In the genomic region with DNA sequence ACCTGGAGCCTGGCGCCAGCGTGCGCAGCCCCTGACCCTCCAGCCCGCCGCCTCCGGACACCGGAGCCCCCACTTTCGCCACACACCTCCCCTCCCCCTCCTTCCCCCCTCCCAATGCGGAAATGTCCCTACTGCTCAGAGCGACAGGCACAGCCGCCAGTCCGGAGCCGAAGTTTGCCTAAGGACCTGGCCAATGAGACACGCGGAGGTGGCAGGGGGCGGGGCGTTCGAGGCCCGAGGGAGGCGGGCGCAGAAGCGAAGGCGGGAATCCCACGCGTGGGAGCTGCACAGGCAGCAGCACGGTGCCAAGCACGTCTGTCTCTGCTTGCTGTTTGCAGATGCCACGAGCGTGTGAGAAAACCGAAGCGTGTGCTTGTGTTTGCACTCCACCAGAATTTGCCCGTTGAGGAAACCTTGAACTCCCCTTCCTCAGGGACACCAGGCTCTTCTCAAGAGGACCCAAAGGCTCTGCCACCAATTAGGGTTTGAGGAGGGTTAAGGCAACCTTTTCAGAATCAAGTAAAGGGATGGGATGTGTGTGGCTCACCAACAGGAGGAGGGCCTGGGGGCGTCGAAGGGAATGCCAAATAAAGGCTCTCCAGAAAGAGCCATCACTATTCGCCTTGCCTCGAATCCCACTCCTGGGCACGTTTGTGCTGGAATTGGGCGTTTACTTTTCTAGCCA, we compare ENCODE assay signal across 8 mouse cellular contexts. TPM values are rescaled to one million over a fixed set of nuclear protein-coding genes. Genes with fewer than 3 reads are reported as not detected.
DNase-seq lines count a peak whose midpoint lies in the region; ATAC-seq and TF ChIP-seq lines count a peak whose summit lies in the region.

Ugp2 (minus strand) TSS at position 80 of the 685 bp plus-strand sequence.

- DNase-seq in CH12.LX (ENCODE audit: extremely low read depth), result peak; percentile 98
- peak; percentile 73 for DNase-seq in c-Kit-negative CD71-positive TER-119-positive erythroid progenitor cells, embryonic 14.5 days (ENCODE audit: low read depth, low spot score)
- DNase-seq in heart, postnatal 0 days (ENCODE audit: low spot score), result peak; percentile 93
- peak; percentile 99 for DNase-seq in kidney, postnatal 4 days
- DNase-seq in testis, postnatal 14 days (ENCODE audit: low spot score), result peak; percentile 98

- H3K4me1 ChIP-seq in CH12.LX (ENCODE audit: control insufficient read depth in 1 of 2, insufficient read depth in 2 of 2), result peaks cover 0 to 17% of the 10 kb centered on the region in 2 experiments; a peak in 2 of 4 replicates
- H3K4me1 ChIP-seq in forebrain, embryonic 12.5 days, result peaks cover 19% of the 10 kb centered on the region
- peaks cover 17% of the 10 kb centered on the region for H3K4me1 ChIP-seq in heart, postnatal 0 days (ENCODE audit: control insufficient read depth, insufficient read depth)
- peaks cover 7% of the 10 kb centered on the region for H3K4me1 ChIP-seq in liver, embryonic 16.5 days (ENCODE audit: control insufficient read depth, low read depth, low read length)
- H3K4me1 ChIP-seq in neural tube, embryonic 15.5 days, result peaks cover 26% of the 10 kb centered on the region

- H3K27me3 ChIP-seq in CH12.LX (replicated peaks), result no peaks in the 10 kb centered on the region
- H3K27me3 ChIP-seq in forebrain, embryonic 12.5 days, result no peaks in the 10 kb centered on the region
- no peaks in the 10 kb centered on the region for H3K27me3 ChIP-seq in heart, postnatal 0 days (ENCODE audit: control insufficient read depth, insufficient read depth, low read length)
- H3K27me3 ChIP-seq in liver, embryonic 16.5 days (ENCODE audit: control insufficient read depth, insufficient read depth, low read depth, low read length), result no peaks in the 10 kb centered on the region; the same call in 1 of the 2 replicates
- no peaks in the 10 kb centered on the region for H3K27me3 ChIP-seq in neural tube, embryonic 15.5 days (replicated peaks)

- TF ChIP-seq POLR2A in CH12.LX (IDR thresholded peaks at IDR 0.05; ENCODE audit: low read depth, low read length), result peak; percentile 79

- peak within 1 kb of the TSS; percentile 68 for H3K27ac ChIP-seq in CH12.LX (ENCODE audit: insufficient read depth, low read depth)
- H3K27ac ChIP-seq in forebrain, embryonic 12.5 days, result peak within 1 kb of the TSS; percentile 84
- peak within 1 kb of the TSS; percentile 96 for H3K27ac ChIP-seq in heart, postnatal 0 days (ENCODE audit: low read depth)
- peak within 1 kb of the TSS; percentile 89 for H3K27ac ChIP-seq in liver, embryonic 16.5 days (ENCODE audit: low read length)
- peak within 1 kb of the TSS; percentile 88 for H3K27ac ChIP-seq in neural tube, embryonic 15.5 days (replicated peaks)

- dilution Hi-C loops in CH12.LX (cut with MboI; ENCODE audit: extremely low pct_ligation_motif_present, extremely low pct_unique_long_range_greater_than_20kb, low sequenced_read_pairs), result no loop called here

- peak within 1 kb of the TSS; percentile 98 for H3K4me2 ChIP-seq in CH12.LX (ENCODE audit: insufficient read depth, low read depth, poor library complexity, severe bottlenecking)
- H3K4me2 ChIP-seq in forebrain, embryonic 12.5 days, result peak within 1 kb of the TSS; percentile 55
- H3K4me2 ChIP-seq in heart, postnatal 0 days (ENCODE audit: low read depth, low read length), result peak within 1 kb of the TSS; percentile 67
- peak within 1 kb of the TSS; percentile 91 for H3K4me2 ChIP-seq in liver, embryonic 16.5 days (ENCODE audit: low read depth, low read length)
- H3K4me2 ChIP-seq in neural tube, embryonic 15.5 days, result peak within 1 kb of the TSS; percentile 78

- no peak for TF ChIP-seq RAD21 in CH12.LX (IDR thresholded peaks at IDR 0.05; ENCODE audit: low read depth, low read length)

- peaks cover 0 to 5% of the 10 kb centered on the region in 2 experiments for H3K36me3 ChIP-seq in CH12.LX (replicated peaks in 1 of 2; ENCODE audit: control insufficient read depth in 1 of 2, insufficient read depth in 1 of 2, low read length in 1 of 2)
- H3K36me3 ChIP-seq in forebrain, embryonic 12.5 days (replicated peaks), result no peaks in the 10 kb centered on the region
- H3K36me3 ChIP-seq in heart, postnatal 0 days (replicated peaks; ENCODE audit: control insufficient read depth, insufficient read depth, low read length), result no peaks in the 10 kb centered on the region
- no peaks in the 10 kb centered on the region for H3K36me3 ChIP-seq in liver, embryonic 16.5 days (ENCODE audit: control insufficient read depth, insufficient read depth)
- no peaks in the 10 kb centered on the region for H3K36me3 ChIP-seq in neural tube, embryonic 15.5 days

- H3K9me3 ChIP-seq in CH12.LX (replicated peaks; ENCODE audit: low read length), result peaks cover 3% of the 10 kb centered on the region
- no peaks in the 10 kb centered on the region for H3K9me3 ChIP-seq in forebrain, embryonic 12.5 days
- no peaks in the 10 kb centered on the region for H3K9me3 ChIP-seq in heart, postnatal 0 days (replicated peaks; ENCODE audit: control insufficient read depth, low read length)
- no peaks in the 10 kb centered on the region for H3K9me3 ChIP-seq in liver, embryonic 16.5 days (replicated peaks; ENCODE audit: control insufficient read depth, low read length)
- no peaks in the 10 kb centered on the region for H3K9me3 ChIP-seq in neural tube, embryonic 15.5 days (replicated peaks)

- peaks cover 15% of the 10 kb centered on the region for H3K79me2 ChIP-seq in CH12.LX (replicated peaks; ENCODE audit: control insufficient read depth, extremely low read depth, insufficient read depth, poor library complexity, severe bottlenecking)

- no peak for TF ChIP-seq CTCF in CH12.LX (conservative IDR thresholded peaks at IDR 0.05 in 1 of 2, IDR thresholded peaks at IDR 0.05 in 1 of 2; ENCODE audit: low read depth in 2 of 2, low read length in 2 of 2)
- TF ChIP-seq CTCF in heart, postnatal 0 days (IDR thresholded peaks at IDR 0.05; ENCODE audit: low read depth), result no peak

- ATAC-seq in forebrain, embryonic 12.5 days (ENCODE audit: low FRiP score), result peak; percentile 99
- ATAC-seq in heart, postnatal 0 days (ENCODE audit: insufficient read depth, low read depth), result peak; percentile 90
- peak; percentile 87 for ATAC-seq in liver, embryonic 16.5 days (ENCODE audit: low read depth)
- peak; percentile 99 for ATAC-seq in neural tube, embryonic 15.5 days (ENCODE audit: low FRiP score)

- 5% methylated on average over 37 of the region's 38 CpGs for WGBS in forebrain, embryonic 12.5 days
- WGBS in heart, postnatal 0 days, result 6% methylated on average over 38 of the region's 38 CpGs
- 6% methylated on average over 38 of the region's 38 CpGs for WGBS in liver, embryonic 16.5 days (ENCODE audit: insufficient replicate concordance)
- WGBS in neural tube, embryonic 15.5 days, result 6% methylated on average over 38 of the region's 38 CpGs

- peak within 1 kb of the TSS; percentile 81 to 86 (median 84) for H3K4me3 ChIP-seq in CH12.LX (replicated peaks in 1 of 3; ENCODE audit: low read depth in 2 of 3, low read length in 2 of 3, poor library complexity in 1 of 3)
- peak within 1 kb of the TSS; percentile 83 for H3K4me3 ChIP-seq in forebrain, embryonic 12.5 days (replicated peaks)
- peak within 1 kb of the TSS; percentile 73 for H3K4me3 ChIP-seq in heart, postnatal 0 days (ENCODE audit: low read depth, low read length)
- peak within 1 kb of the TSS; percentile 84 for H3K4me3 ChIP-seq in liver, embryonic 16.5 days (ENCODE audit: low read depth, low read length)
- peak within 1 kb of the TSS; percentile 64 for H3K4me3 ChIP-seq in neural tube, embryonic 15.5 days (replicated peaks)

- in situ Hi-C loops in CH12.LX (cut with MboI; ENCODE audit: low pct_ligation_motif_present, low pct_unique_long_range_greater_than_20kb, low sequenced_read_pairs), result no loop called here

- peak within 1 kb of the TSS; percentile 80 for H3K9ac ChIP-seq in CH12.LX (ENCODE audit: insufficient read depth, low read depth)
- H3K9ac ChIP-seq in forebrain, embryonic 12.5 days, result peak within 1 kb of the TSS; percentile 82
- peak within 1 kb of the TSS; percentile 74 for H3K9ac ChIP-seq in heart, postnatal 0 days (replicated peaks; ENCODE audit: low read depth, low read length)
- H3K9ac ChIP-seq in liver, embryonic 16.5 days (ENCODE audit: low read depth, low read length), result peak within 1 kb of the TSS; percentile 82
- H3K9ac ChIP-seq in neural tube, embryonic 15.5 days (replicated peaks), result peak within 1 kb of the TSS; percentile 70

- no peak for TF ChIP-seq EP300 in CH12.LX (IDR thresholded peaks at IDR 0.05; ENCODE audit: low read length)
- 0 out of 2 replicates have a peak, but pooled peaks have one; percentile 3 for TF ChIP-seq EP300 in heart, postnatal 0 days (IDR thresholded peaks at IDR 0.05; ENCODE audit: low read depth)

TF ChIP-seq in CH12.LX, 34 proteins besides CTCF, POLR2A, EP300 and RAD21 (continues in another document):
- TF ChIP-seq POLR2AphosphoS2 (IDR thresholded peaks at IDR 0.05; ENCODE audit: low read depth, low read length), result 0 out of 2 replicates have a peak, but pooled peaks have one; percentile 7
- 0 out of 2 replicates have a peak, but pooled peaks have one; percentile 47 for TF ChIP-seq KAT2A (IDR thresholded peaks at IDR 0.05; ENCODE audit: insufficient replicate concordance, low read length)
- peak; percentile 99 for TF ChIP-seq MAX (IDR thresholded peaks at IDR 0.05; ENCODE audit: low read length)
- TF ChIP-seq SMC3 (IDR thresholded peaks at IDR 0.05; ENCODE audit: low read depth, low read length), result no peak
- no peak for TF ChIP-seq JUND (conservative IDR thresholded peaks at IDR 0.05; ENCODE audit: low read depth, low read length)
- no peak for TF ChIP-seq CHD1 (IDR thresholded peaks at IDR 0.05; ENCODE audit: low read depth, low read length)
- TF ChIP-seq PAX5 (IDR thresholded peaks at IDR 0.05; ENCODE audit: low read length), result no peak
- TF ChIP-seq ZNF384 (IDR thresholded peaks at IDR 0.05; ENCODE audit: low read depth, low read length), result no peak
- TF ChIP-seq CHD2 (IDR thresholded peaks at IDR 0.05; ENCODE audit: low read length), result peak; percentile 97
- TF ChIP-seq ZC3H11A (IDR thresholded peaks at IDR 0.05; ENCODE audit: low read depth, low read length), result no peak
- TF ChIP-seq E2F4 (IDR thresholded peaks at IDR 0.05; ENCODE audit: insufficient replicate concordance, low read depth, low read length), result peak; percentile 86; the same call in 1 of the 2 replicates
- TF ChIP-seq MAFK (IDR thresholded peaks at IDR 0.05; ENCODE audit: insufficient replicate concordance, low read length), result no peak
- TF ChIP-seq MXI1 (IDR thresholded peaks at IDR 0.05; ENCODE audit: low read depth, low read length), result peak; percentile 83

RNA-seq across cellular contexts. Expression of gene Ugp2, which starts in this region (rescaled TPM):
- total RNA-seq in CH12.LX (2012; rRNA removed), result 17.7 and 20.9 TPM in 2 replicates
- 44.1 and 47.6 TPM in 2 replicates for total RNA-seq in CH12.LX (2014; rRNA removed)
- 24.1 and 37.2 TPM in 2 replicates for polyA plus RNA-seq in CH12.LX (2012; ENCODE audit: insufficient read length, low read depth)
- 59.8 and 60.8 TPM in 2 replicates for polyA plus RNA-seq in forebrain, embryonic 12.5 days (2016; fragmentation: Nextera tagmentation; extraction: Ambion mirVana)
- 121 and 126 TPM in 2 replicates for total RNA-seq in heart, postnatal 0 days (2014; rRNA removed; ENCODE audit: low replicate concordance)
- 178 and 187 TPM in 2 replicates for polyA plus RNA-seq in heart, postnatal 0 days (2015; fragmentation: Nextera tagmentation; extraction: Ambion mirVana)
- polyA plus RNA-seq in liver, embryonic 16.5 days (2015; fragmentation: Nextera tagmentation; extraction: Ambion mirVana), result 70.8 and 80.5 TPM in 2 replicates
- 73.4 and 76.6 TPM in 2 replicates for polyA plus RNA-seq in neural tube, embryonic 15.5 days (2015; fragmentation: Nextera tagmentation; extraction: Ambion mirVana)

Comparison
In these comparisons a context has a peak if more than half of its experiments do, and no peak if none do; other contexts are left out.
1. Peak in every context shown above with its lines: DNase-seq, ATAC-seq, H3K4me3 ChIP-seq and H3K27ac ChIP-seq.